Comparison of ENCODE assay signal across 21 mouse cellular contexts in genomic region chr2:25088636-25089035, GRCm38 (mm10). TPM values are rescaled to one million over a fixed set of nuclear protein-coding genes. Genes with fewer than 3 reads are reported as not detected.
"Had no signal": no experiment of that assay in that cellular context is flagged by ENCODE, and none has a peak within 500 bp of the region (broad histone marks: within the 10 kb centered on the region; RNA-seq: fewer than 3 reads in every experiment).

No protein-coding gene starts in this region.

- H3K9ac ChIP-seq: lung, embryonic 14.5 days; midbrain, embryonic 12.5 days; neural tube, embryonic 13.5 days; neural tube, embryonic 15.5 days had no signal

- ATAC-seq: midbrain, embryonic 16.5 days had no signal

- H3K27me3 ChIP-seq: neural tube, embryonic 13.5 days; neural tube, embryonic 15.5 days had no signal

- H3K4me2 ChIP-seq: lung, embryonic 14.5 days; midbrain, embryonic 12.5 days; neural tube, embryonic 13.5 days; neural tube, embryonic 15.5 days had no signal

- H3K27ac ChIP-seq: midbrain, embryonic 10.5 days; midbrain, embryonic 12.5 days; neural tube, embryonic 13.5 days; neural tube, embryonic 15.5 days had no signal

- H3K4me3 ChIP-seq: midbrain, embryonic 10.5 days; midbrain, embryonic 12.5 days; myocyte; neural tube, embryonic 13.5 days; neural tube, embryonic 15.5 days had no signal

- H3K4me1 ChIP-seq: midbrain, embryonic 10.5 days; midbrain, embryonic 12.5 days; neural tube, embryonic 13.5 days; neural tube, embryonic 15.5 days had no signal

- H3K36me3 ChIP-seq: midbrain, embryonic 10.5 days; midbrain, embryonic 12.5 days; neural tube, embryonic 13.5 days; neural tube, embryonic 15.5 days had no signal

- DNase-seq: lung, embryonic 14.5 days; lung, postnatal 10 days; lung, postnatal 4 days; midbrain, embryonic 14.5 days; retina, postnatal 1 day; right cerebral cortex, adult 18-20 months; right cerebral cortex, postnatal 25 days; right cerebral cortex, postnatal 4 days; spleen, adult 18-20 months; thymus, adult 18-20 months; thymus, postnatal 14 days; thymus, postnatal 36 days had no signal

- H3K9me3 ChIP-seq: midbrain, embryonic 10.5 days; midbrain, embryonic 12.5 days; neural tube, embryonic 13.5 days; neural tube, embryonic 15.5 days had no signal

RNA-seq across cellular contexts. Expression of gene Noxa1, which starts 6.3 kb away (rescaled TPM):
- total RNA-seq: megakaryocyte, adult 5-6 weeks had no signal
- polyA plus RNA-seq: midbrain, embryonic 10.5 days; midbrain, embryonic 12.5 days; midbrain, embryonic 14.5 days; midbrain, embryonic 16.5 days; myocyte; neural tube, embryonic 13.5 days; neural tube, embryonic 15.5 days had no signal

RNA-seq across cellular contexts. Expression of gene Entpd8, which starts 8.5 kb away (rescaled TPM):
- total RNA-seq: megakaryocyte, adult 5-6 weeks; megakaryocyte-erythroid progenitor cell, adult 5-6 weeks had no signal
- polyA plus RNA-seq: lung, embryonic 14.5 days; midbrain, embryonic 10.5 days; midbrain, embryonic 12.5 days; midbrain, embryonic 14.5 days; midbrain, embryonic 16.5 days; myocyte; neural tube, embryonic 11.5 days; neural tube, embryonic 13.5 days; neural tube, embryonic 15.5 days had no signal
